Mouse (Mus musculus) cerebellum, adult 18-20 months (tissue): ENCODE measurements around the gene Ninj2.
A peak's percentile ranks its signal among the peaks of the same experiment; 100 is the strongest.

Experiments
- DNase-seq, 2 experiments: peaks; one replicate each; pipeline ENCODE4 v3.0.0; 2021

Ninj2 gene

GRCm38 (mm10) chr6:120179756-120180206 lies 86.6 kb downstream of the Ninj2 start:
- DNase-seq: no peak

GRCm38 (mm10) chr6:120180492-120180891 lies 87.3 kb downstream of the Ninj2 start:
- DNase-seq: no peak

GRCm38 (mm10) chr6:120182160-120182559 lies 89.0 kb downstream of the Ninj2 start:
- no peak for DNase-seq

- no peak for DNase-seq
Measured at GRCm38 (mm10) chr6:120183771-120184170, 90.6 kb downstream of the Ninj2 start.

- no peak for DNase-seq
Measured at GRCm38 (mm10) chr6:120185012-120185730, 92.0 kb downstream of the Ninj2 start.

GRCm38 (mm10) chr6:120185756-120186155 lies 92.6 kb downstream of the Ninj2 start:
- no peak for DNase-seq

- no peak for DNase-seq
Measured at GRCm38 (mm10) chr6:120186594-120186993, 93.4 kb downstream of the Ninj2 start.

- DNase-seq: no peak
Measured at GRCm38 (mm10) chr6:120187587-120188176, 94.5 kb downstream of the Ninj2 start.

- no peak for DNase-seq
Measured at GRCm38 (mm10) chr6:120188376-120189235, 95.5 kb downstream of the Ninj2 start.

- no peak for DNase-seq
Measured at GRCm38 (mm10) chr6:120189287-120189686, 96.1 kb downstream of the Ninj2 start.

GRCm38 (mm10) chr6:120190365-120190764 lies 97.2 kb downstream of the Ninj2 start:
- DNase-seq: no peak

- no peak for DNase-seq
Measured at GRCm38 (mm10) chr6:120190912-120191311, 97.8 kb downstream of the Ninj2 start.

GRCm38 (mm10) chr6:120191396-120192170 lies 98.4 kb downstream of the Ninj2 start:
- DNase-seq: no peak

GRCm38 (mm10) chr6:120192211-120192870 lies 99.2 kb downstream of the Ninj2 start:
- peak; percentile 49 to 53 for DNase-seq

- peak; percentile 67 to 78 for DNase-seq
Measured at GRCm38 (mm10) chr6:120193174-120193573, 100.0 kb downstream of the Ninj2 start.

GRCm38 (mm10) chr6:120193793-120194192 lies 100.6 kb downstream of the Ninj2 start:
- DNase-seq: no peak

GRCm38 (mm10) chr6:120194305-120194704 lies 101.2 kb downstream of the Ninj2 start:
- DNase-seq: no peak

GRCm38 (mm10) chr6:120194963-120195362 lies 101.8 kb downstream of the Ninj2 start:
- DNase-seq: no peak

- peak in 1 of 2 experiments; percentile 21 for DNase-seq
Measured at GRCm38 (mm10) chr6:120196837-120197236, 103.7 kb downstream of the Ninj2 start.

GRCm38 (mm10) chr6:120197964-120198363 lies 104.8 kb downstream of the Ninj2 start:
- DNase-seq: peak; percentile 70 to 84

- no peak for DNase-seq
Measured at GRCm38 (mm10) chr6:120199638-120200394, 106.7 kb downstream of the Ninj2 start.
